ENCODE assay signal across 9 mouse cellular contexts in the genomic region with DNA sequence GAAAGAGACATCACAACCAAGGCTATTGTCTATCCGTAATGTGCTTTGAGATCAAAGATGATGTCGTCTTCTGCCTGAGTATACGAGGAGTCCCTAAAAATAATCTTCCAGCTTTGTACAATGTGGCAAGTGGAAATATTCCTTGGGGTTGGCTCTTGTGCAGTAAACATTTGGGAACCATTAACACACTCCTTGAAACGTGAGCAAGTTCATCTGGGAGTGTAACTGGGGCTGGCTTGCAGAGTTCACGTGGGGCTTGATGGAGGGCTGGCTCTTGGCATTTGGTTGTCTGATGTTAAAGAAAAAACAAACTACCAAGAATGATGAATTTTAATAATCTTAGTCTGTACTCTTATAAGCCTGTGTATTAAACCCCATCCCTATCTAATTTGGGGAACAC. TPM values are rescaled to one million over a fixed set of nuclear protein-coding genes. Genes with fewer than 3 reads are reported as not detected.
"Had no signal": no experiment of that assay in that cellular context is flagged by ENCODE, and none has a peak within 500 bp of the region (broad histone marks: within the 10 kb centered on the region; RNA-seq: fewer than 3 reads in every experiment).

No protein-coding gene starts in this region.

- H3K4me3 ChIP-seq: liver, embryonic 15.5 days; lung, embryonic 15.5 days; megakaryocyte, embryonic 14.5 days; midbrain, embryonic 12.5 days; neural tube, embryonic 12.5 days; stomach, embryonic 15.5 days had no signal

- H3K27ac ChIP-seq: liver, embryonic 15.5 days; lung, embryonic 15.5 days; macrophage; midbrain, embryonic 12.5 days; neural tube, embryonic 12.5 days; stomach, embryonic 15.5 days; stomach, postnatal 0 days had no signal

- H3K4me1 ChIP-seq: liver, embryonic 15.5 days; lung, embryonic 15.5 days; midbrain, embryonic 12.5 days; neural tube, embryonic 12.5 days; stomach, embryonic 15.5 days had no signal

- H3K4me2 ChIP-seq: liver, embryonic 15.5 days; lung, embryonic 15.5 days; midbrain, embryonic 12.5 days; neural tube, embryonic 12.5 days; stomach, embryonic 15.5 days had no signal

- H3K36me3 ChIP-seq: liver, embryonic 15.5 days; lung, embryonic 15.5 days; midbrain, embryonic 12.5 days; neural tube, embryonic 12.5 days; stomach, embryonic 15.5 days had no signal

- H3K9ac ChIP-seq: liver, embryonic 15.5 days; liver, postnatal 0 days; lung, embryonic 15.5 days; midbrain, embryonic 12.5 days; neural tube, embryonic 12.5 days; stomach, embryonic 15.5 days had no signal

- H3K9me3 ChIP-seq: liver, embryonic 15.5 days; lung, embryonic 15.5 days; megakaryocyte, embryonic 14.5 days; midbrain, embryonic 12.5 days; neural tube, embryonic 12.5 days; stomach, embryonic 15.5 days had no signal

- H3K27me3 ChIP-seq: liver, embryonic 15.5 days; lung, embryonic 15.5 days; midbrain, embryonic 12.5 days; neural tube, embryonic 12.5 days; stomach, embryonic 15.5 days had no signal

RNA-seq across cellular contexts. Expression of gene Cnnm1, which starts 39.2 kb away (rescaled TPM):
- polyA plus RNA-seq: macrophage had no signal
